Comparison of ENCODE assay signal across 9 mouse cellular contexts in genomic region chr7:19809369-19809768, GRCm38 (mm10). TPM values are rescaled to one million over a fixed set of nuclear protein-coding genes. Genes with fewer than 3 reads are reported as not detected.
DNase-seq lines count a peak whose midpoint lies in the region; ATAC-seq lines count a peak whose summit lies in the region.
"Had no signal": no experiment of that assay in that cellular context is flagged by ENCODE, and none has a peak within 500 bp of the region (broad histone marks: within the 10 kb centered on the region; RNA-seq: fewer than 3 reads in every experiment).

No protein-coding gene starts in this region.

- H3K27me3 ChIP-seq in heart, embryonic 14.5 days (ENCODE audit: control insufficient read depth, insufficient read depth, low read length) = peaks cover 34% of the 10 kb centered on the region
- H3K27me3 ChIP-seq in stomach, embryonic 16.5 days (ENCODE audit: control insufficient read depth, insufficient read depth, low read length) = peaks cover 20% of the 10 kb centered on the region

- H3K27ac ChIP-seq in heart, embryonic 14.5 days (replicated peaks in 1 of 2; ENCODE audit: control insufficient read depth in 1 of 2, insufficient read depth in 1 of 2, low read depth in 2 of 2, low read length in 2 of 2) = no peak overlapping the region; a peak in 2 of 4 replicates
- no peak overlapping the region for H3K27ac ChIP-seq in stomach, embryonic 16.5 days (ENCODE audit: low read length)

- peaks cover 3% of the 10 kb centered on the region; the same call in 1 of the 2 replicates for H3K9me3 ChIP-seq in heart, embryonic 14.5 days (ENCODE audit: control insufficient read depth, low read length)
- no peaks in the 10 kb centered on the region for H3K9me3 ChIP-seq in stomach, embryonic 16.5 days (replicated peaks; ENCODE audit: control insufficient read depth, low read length)

- peak overlapping the region; percentile 57 for H3K4me2 ChIP-seq in heart, embryonic 14.5 days (ENCODE audit: low read length)
- peak overlapping the region; percentile 30; the same call in 1 of the 2 replicates for H3K4me2 ChIP-seq in stomach, embryonic 16.5 days (ENCODE audit: low read depth, low read length)

- ATAC-seq in heart, embryonic 14.5 days (ENCODE audit: insufficient number of reproducible peaks, insufficient read depth, low FRiP score, low read depth) = peak; percentile 60
- peak; percentile 25; the same call in 1 of the 2 replicates for ATAC-seq in stomach, embryonic 16.5 days (ENCODE audit: insufficient read depth, low FRiP score)
- ATAC-seq in megakaryocyte, adult 5-6 weeks (ENCODE audit: poor library complexity, severe bottlenecking) = no peak

- H3K4me3 ChIP-seq in heart, embryonic 14.5 days (ENCODE audit: control insufficient read depth in 1 of 2, insufficient read depth in 1 of 2, low read depth in 1 of 2, low read length in 2 of 2) = peak overlapping the region; percentile 18 to 22
- no peak overlapping the region for H3K4me3 ChIP-seq in stomach, embryonic 16.5 days (replicated peaks; ENCODE audit: low read length)
- H3K4me3 ChIP-seq: myocyte had no signal

- peak; percentile 95 for DNase-seq in heart, adult 11 months
- no peak for DNase-seq in heart, adult 8-10 months (ENCODE audit: low spot score)
- peak; percentile 65 for DNase-seq in adrenal gland, postnatal 10 days
- DNase-seq in kidney, postnatal 4 days = peak; percentile 48 to 56
- DNase-seq in gastrocnemius, adult 18-20 months (ENCODE audit: low spot score) = no peak

- WGBS in heart, embryonic 14.5 days = 5% methylated on average over 27 of the region's 27 CpGs
- WGBS in stomach, embryonic 16.5 days = 19% methylated on average over 27 of the region's 27 CpGs

- no peaks in the 10 kb centered on the region for H3K36me3 ChIP-seq in heart, embryonic 14.5 days (ENCODE audit: control insufficient read depth, insufficient read depth, low read length)
- peaks cover 3% of the 10 kb centered on the region for H3K36me3 ChIP-seq in stomach, embryonic 16.5 days (ENCODE audit: control insufficient read depth, insufficient read depth, low read length)

- H3K4me1 ChIP-seq in heart, embryonic 14.5 days (ENCODE audit: control insufficient read depth in 2 of 2, insufficient read depth in 2 of 2, low read length in 2 of 2) = peaks cover 7 to 11% of the 10 kb centered on the region in 2 experiments; a peak in 3 of 4 replicates
- no peaks in the 10 kb centered on the region; the same call in 1 of the 2 replicates for H3K4me1 ChIP-seq in stomach, embryonic 16.5 days (ENCODE audit: control insufficient read depth, insufficient read depth, low read length)

- H3K9ac ChIP-seq in heart, embryonic 14.5 days (ENCODE audit: low read length) = peak overlapping the region; percentile 62
- peak overlapping the region; percentile 40; the same call in 1 of the 2 replicates for H3K9ac ChIP-seq in stomach, embryonic 16.5 days (ENCODE audit: low read length)

RNA-seq across cellular contexts. Expression of gene Cblc, which starts 12.8 kb away (rescaled TPM):
- total RNA-seq in heart, adult 8-10 months (2022) = under 1 TPM in 2 of 4 experiments, not detected in 2; 0.37 to 0.76 TPM
- total RNA-seq in adrenal gland, postnatal 10 days (2021) = 1 to 10 TPM; 1.8 to 3.2 TPM
- polyA plus RNA-seq in heart, embryonic 14.5 days (2014; fragmentation: Nextera tagmentation; extraction: Ambion mirVana) = 0.53 TPM in 1 of 2 replicates, not detected in the other
- polyA plus RNA-seq in stomach, embryonic 16.5 days (2015; fragmentation: Nextera tagmentation; extraction: Ambion mirVana) = 31.2 and 32.9 TPM in 2 replicates
- total RNA-seq in megakaryocyte, adult 5-6 weeks (2015) = not detected in 2 replicates
- total RNA-seq in megakaryocyte, adult 5-6 weeks (2017) = not detected in 2 replicates
- total RNA-seq in gastrocnemius, adult 18-20 months (2021) = not detected

RNA-seq across cellular contexts. Expression of gene Bcl3, which starts 13.2 kb away (rescaled TPM):
- 1 to 10 TPM; 2.1 to 4.4 (median 3.5) TPM for total RNA-seq in heart, adult 8-10 months (2022)
- 10 to 100 TPM; 15.4 to 16.6 TPM for total RNA-seq in adrenal gland, postnatal 10 days (2021)
- polyA plus RNA-seq in heart, embryonic 14.5 days (2014; fragmentation: Nextera tagmentation; extraction: Ambion mirVana) = 1.7 and 2.0 TPM in 2 replicates
- polyA plus RNA-seq in stomach, embryonic 16.5 days (2015; fragmentation: Nextera tagmentation; extraction: Ambion mirVana) = 9.2 TPM in 2 replicates
- total RNA-seq in megakaryocyte, adult 5-6 weeks (2015) = 29.2 and 39.1 TPM in 2 replicates
- 9.7 and 17.1 TPM in 2 replicates for total RNA-seq in megakaryocyte, adult 5-6 weeks (2017)
- total RNA-seq in gastrocnemius, adult 18-20 months (2021) = 1 to 10 TPM; 1.0 to 2.0 TPM

RNA-seq across cellular contexts. Expression of gene Bcam, which starts 38.6 kb away (rescaled TPM):
- 100 to 1,000 TPM; 185 to 199 (median 197) TPM for total RNA-seq in heart, adult 8-10 months (2022)
- 10 to 100 TPM; 62.4 to 75.1 TPM for total RNA-seq in adrenal gland, postnatal 10 days (2021)
- polyA plus RNA-seq in heart, embryonic 14.5 days (2014; fragmentation: Nextera tagmentation; extraction: Ambion mirVana) = 293 and 321 TPM in 2 replicates
- polyA plus RNA-seq in stomach, embryonic 16.5 days (2015; fragmentation: Nextera tagmentation; extraction: Ambion mirVana) = 118 and 122 TPM in 2 replicates
- total RNA-seq in megakaryocyte, adult 5-6 weeks (2015) = not detected in 2 replicates
- 0.29 TPM in 1 of 2 replicates, not detected in the other for total RNA-seq in megakaryocyte, adult 5-6 weeks (2017)
- total RNA-seq in gastrocnemius, adult 18-20 months (2021) = 10 to 100 TPM; 17.4 to 28.5 TPM

RNA-seq across cellular contexts. Expression of gene Gm19345, which starts 42.4 kb away (rescaled TPM):
- not detected for total RNA-seq in heart, adult 8-10 months (2022)
- total RNA-seq in adrenal gland, postnatal 10 days (2021) = not detected
- not detected in 2 replicates for polyA plus RNA-seq in heart, embryonic 14.5 days (2014; fragmentation: Nextera tagmentation; extraction: Ambion mirVana)
- polyA plus RNA-seq in stomach, embryonic 16.5 days (2015; fragmentation: Nextera tagmentation; extraction: Ambion mirVana) = 0.31 and 0.36 TPM in 2 replicates
- total RNA-seq in megakaryocyte, adult 5-6 weeks (2015) = not detected in 2 replicates
- not detected in 2 replicates for total RNA-seq in megakaryocyte, adult 5-6 weeks (2017)
- total RNA-seq in gastrocnemius, adult 18-20 months (2021) = not detected

RNA-seq across cellular contexts. Expression of gene Ceacam16, which starts 51.7 kb away (rescaled TPM):
- under 1 TPM in 1 of 4 experiments, not detected in 3; 0.27 TPM for total RNA-seq in heart, adult 8-10 months (2022)
- total RNA-seq in adrenal gland, postnatal 10 days (2021) = under 1 TPM in 1 of 2 experiments, not detected in 1; 0.18 TPM
- polyA plus RNA-seq in heart, embryonic 14.5 days (2014; fragmentation: Nextera tagmentation; extraction: Ambion mirVana) = not detected in 2 replicates
- polyA plus RNA-seq in stomach, embryonic 16.5 days (2015; fragmentation: Nextera tagmentation; extraction: Ambion mirVana) = not detected in 2 replicates
- 0.47 and 0.75 TPM in 2 replicates for total RNA-seq in megakaryocyte, adult 5-6 weeks (2015)
- total RNA-seq in megakaryocyte, adult 5-6 weeks (2017) = 0.18 and 0.28 TPM in 2 replicates
- total RNA-seq in gastrocnemius, adult 18-20 months (2021) = not detected

Comparison
In these comparisons a context has a peak if more than half of its experiments do, and no peak if none do; other contexts are left out.
1. DNase-seq: peak in heart, adult 11 months (single experiment), adrenal gland, postnatal 10 days (single experiment) and kidney, postnatal 4 days (2 of 2); none in heart, adult 8-10 months (single experiment) and gastrocnemius, adult 18-20 months (single experiment).
2. RNA of gene Bcam, which starts 38.6 kb away (total RNA-seq): 185 to 199 TPM in heart, adult 8-10 months, 62.4 to 75.1 TPM in adrenal gland, postnatal 10 days and 17.4 to 28.5 TPM in gastrocnemius, adult 18-20 months; 0.29 TPM in megakaryocyte, adult 5-6 weeks; every median in the first group is over 10 times any median in the second.